Mouse (Mus musculus): Measurements from ENCODE around the gene Gm11639. TPM values are rescaled to one million over a fixed set of nuclear protein-coding genes. Genes with fewer than 3 reads are reported as not detected.
A peak's percentile ranks its signal among the peaks of the same experiment; 100 is the strongest.

Gm11639 gene
- not detected in 2 replicates for polyA plus RNA-seq (2012; ENCODE audit: insufficient read depth, low replicate concordance)

- peak within 1 kb of the TSS; percentile 79 for H3K4me3 ChIP-seq (replicated peaks)
- H3K27me3 ChIP-seq (replicated peaks): peaks cover 6% of the 10 kb centered on the region
- no peaks in the 10 kb centered on the region for H3K9me3 ChIP-seq
- peaks cover 11% of the 10 kb centered on the region for H3K4me1 ChIP-seq
- no peaks in the 10 kb centered on the region for H3K36me3 ChIP-seq (replicated peaks; ENCODE audit: low read length)
- TF ChIP-seq FLI1 (IDR thresholded peaks at IDR 0.05; ENCODE audit: low read length): no peak
- TF ChIP-seq GATA1 (IDR thresholded peaks at IDR 0.05; ENCODE audit: borderline replicate concordance, low read length): no peak
These were observed at the start of gene Gm11639 for GRCm38 (mm10) chr11:104685548-104685947. TSS of gene Gm11639 (plus strand) at chr11:104685707.

GRCm38 (mm10) chr11:104637010-104637409 lies 48.5 kb upstream of the Gm11639 start:
- Histone ChIP-seq H3K36me3 (replicated peaks; ENCODE audit: low read length) (peaks cover 100% of the 10 kb centered on the region), H3K4me3 (replicated peaks) (peak overlapping the region; percentile 59), H3K9me3 (no peaks in the 10 kb centered on the region), H3K4me1 (peaks cover 98% of the 10 kb centered on the region), H3K27me3 (replicated peaks) (no peaks in the 10 kb centered on the region)
- TF ChIP-seq FLI1 (IDR thresholded peaks at IDR 0.05; ENCODE audit: low read length) (no peak), GATA1 (IDR thresholded peaks at IDR 0.05; ENCODE audit: borderline replicate concordance, low read length) (no peak)

GRCm38 (mm10) chr11:104638006-104638405 lies 47.5 kb upstream of the Gm11639 start:
- Histone ChIP-seq H3K27me3 (replicated peaks) (no peaks in the 10 kb centered on the region), H3K4me1 (peaks cover 98% of the 10 kb centered on the region)

GRCm38 (mm10) chr11:104638906-104639305 lies 46.6 kb upstream of the Gm11639 start:
- H3K4me1 ChIP-seq: peaks cover 98% of the 10 kb centered on the region
- no peaks in the 10 kb centered on the region for H3K27me3 ChIP-seq (replicated peaks)
- H3K4me3 ChIP-seq (replicated peaks): no peak overlapping the region
- TF ChIP-seq FLI1 (IDR thresholded peaks at IDR 0.05; ENCODE audit: low read length): no peak
- no peak for TF ChIP-seq GATA1 (IDR thresholded peaks at IDR 0.05; ENCODE audit: borderline replicate concordance, low read length)
- peaks cover 100% of the 10 kb centered on the region for H3K36me3 ChIP-seq (replicated peaks; ENCODE audit: low read length)
- H3K9me3 ChIP-seq: no peaks in the 10 kb centered on the region

More at GRCm38 (mm10) chr11:104638006-104638405, 47.5 kb upstream of the Gm11639 start:
- Histone ChIP-seq H3K9me3 (no peaks in the 10 kb centered on the region), H3K4me3 (replicated peaks) (peak overlapping the region; percentile 71), H3K36me3 (replicated peaks; ENCODE audit: low read length) (peaks cover 100% of the 10 kb centered on the region)
- TF ChIP-seq GATA1 (IDR thresholded peaks at IDR 0.05; ENCODE audit: borderline replicate concordance, low read length): no peak
- no peak for TF ChIP-seq FLI1 (IDR thresholded peaks at IDR 0.05; ENCODE audit: low read length)

GRCm38 (mm10) chr11:104639634-104640033 lies 45.9 kb upstream of the Gm11639 start:
- no peaks in the 10 kb centered on the region for H3K9me3 ChIP-seq
- H3K4me3 ChIP-seq (replicated peaks): no peak overlapping the region
- H3K4me1 ChIP-seq: peaks cover 99% of the 10 kb centered on the region
- no peak for TF ChIP-seq GATA1 (IDR thresholded peaks at IDR 0.05; ENCODE audit: borderline replicate concordance, low read length)
- no peak for TF ChIP-seq FLI1 (IDR thresholded peaks at IDR 0.05; ENCODE audit: low read length)
- peaks cover 100% of the 10 kb centered on the region for H3K36me3 ChIP-seq (replicated peaks; ENCODE audit: low read length)
- H3K27me3 ChIP-seq (replicated peaks): no peaks in the 10 kb centered on the region

GRCm38 (mm10) chr11:104640894-104641293 lies 44.6 kb upstream of the Gm11639 start:
- no peaks in the 10 kb centered on the region for H3K27me3 ChIP-seq (replicated peaks)
- no peak overlapping the region for H3K4me3 ChIP-seq (replicated peaks)
- H3K4me1 ChIP-seq: peaks cover 98% of the 10 kb centered on the region
- H3K36me3 ChIP-seq (replicated peaks; ENCODE audit: low read length): peaks cover 100% of the 10 kb centered on the region
- no peaks in the 10 kb centered on the region for H3K9me3 ChIP-seq
- TF ChIP-seq FLI1 (IDR thresholded peaks at IDR 0.05; ENCODE audit: low read length): no peak
- no peak for TF ChIP-seq GATA1 (IDR thresholded peaks at IDR 0.05; ENCODE audit: borderline replicate concordance, low read length)

GRCm38 (mm10) chr11:104643236-104643635 lies 42.3 kb upstream of the Gm11639 start:
- peaks cover 98% of the 10 kb centered on the region for H3K4me1 ChIP-seq
- H3K9me3 ChIP-seq: no peaks in the 10 kb centered on the region
- peaks cover 100% of the 10 kb centered on the region for H3K36me3 ChIP-seq (replicated peaks; ENCODE audit: low read length)
- H3K4me3 ChIP-seq (replicated peaks): peak overlapping the region; percentile 76
- TF ChIP-seq FLI1 (IDR thresholded peaks at IDR 0.05; ENCODE audit: low read length) (no peak), GATA1 (IDR thresholded peaks at IDR 0.05; ENCODE audit: borderline replicate concordance, low read length) (no peak)
- no peaks in the 10 kb centered on the region for H3K27me3 ChIP-seq (replicated peaks)

GRCm38 (mm10) chr11:104645402-104645801 lies 40.1 kb upstream of the Gm11639 start:
- peak overlapping the region; percentile 64 for H3K4me3 ChIP-seq (replicated peaks)
- H3K36me3 ChIP-seq (replicated peaks; ENCODE audit: low read length): peaks cover 87% of the 10 kb centered on the region
- peaks cover 86% of the 10 kb centered on the region for H3K4me1 ChIP-seq
- TF ChIP-seq FLI1 (IDR thresholded peaks at IDR 0.05; ENCODE audit: low read length): no peak
- no peak for TF ChIP-seq GATA1 (IDR thresholded peaks at IDR 0.05; ENCODE audit: borderline replicate concordance, low read length)
- no peaks in the 10 kb centered on the region for H3K27me3 ChIP-seq (replicated peaks)
- no peaks in the 10 kb centered on the region for H3K9me3 ChIP-seq

GRCm38 (mm10) chr11:104646173-104646572 lies 39.3 kb upstream of the Gm11639 start:
- TF ChIP-seq GATA1 (IDR thresholded peaks at IDR 0.05; ENCODE audit: borderline replicate concordance, low read length) (no peak), FLI1 (IDR thresholded peaks at IDR 0.05; ENCODE audit: low read length) (no peak)
- Histone ChIP-seq H3K27me3 (replicated peaks) (no peaks in the 10 kb centered on the region), H3K4me1 (peaks cover 78% of the 10 kb centered on the region), H3K4me3 (replicated peaks) (peak overlapping the region; percentile 80), H3K36me3 (replicated peaks; ENCODE audit: low read length) (peaks cover 79% of the 10 kb centered on the region), H3K9me3 (no peaks in the 10 kb centered on the region)

GRCm38 (mm10) chr11:104646611-104647010 lies 38.9 kb upstream of the Gm11639 start:
- H3K4me1 ChIP-seq: peaks cover 74% of the 10 kb centered on the region
- no peaks in the 10 kb centered on the region for H3K9me3 ChIP-seq
- H3K4me3 ChIP-seq (replicated peaks): peak overlapping the region; percentile 80
- TF ChIP-seq FLI1 (IDR thresholded peaks at IDR 0.05; ENCODE audit: low read length): no peak
- TF ChIP-seq GATA1 (IDR thresholded peaks at IDR 0.05; ENCODE audit: borderline replicate concordance, low read length): no peak
- H3K27me3 ChIP-seq (replicated peaks): no peaks in the 10 kb centered on the region
- H3K36me3 ChIP-seq (replicated peaks; ENCODE audit: low read length): peaks cover 75% of the 10 kb centered on the region

Data from megakaryocyte, embryonic 14.5 days (primary cell).